Mouse (Mus musculus): ENCODE measurements around the gene Mrps21. TPM values are rescaled to one million over a fixed set of nuclear protein-coding genes. Genes with fewer than 3 reads are reported as not detected.
A peak's percentile ranks its signal among the peaks of the same experiment; 100 is the strongest.
"Not testable (repeated sequence)": the region's sequence is repeated elsewhere in the genome, so short reads cannot be mapped to it uniquely, and the experiment has no call there.

Mrps21 gene
- 37.7 and 69.0 TPM in 2 replicates for polyA plus RNA-seq (2012; rRNA removed)

DNA sequence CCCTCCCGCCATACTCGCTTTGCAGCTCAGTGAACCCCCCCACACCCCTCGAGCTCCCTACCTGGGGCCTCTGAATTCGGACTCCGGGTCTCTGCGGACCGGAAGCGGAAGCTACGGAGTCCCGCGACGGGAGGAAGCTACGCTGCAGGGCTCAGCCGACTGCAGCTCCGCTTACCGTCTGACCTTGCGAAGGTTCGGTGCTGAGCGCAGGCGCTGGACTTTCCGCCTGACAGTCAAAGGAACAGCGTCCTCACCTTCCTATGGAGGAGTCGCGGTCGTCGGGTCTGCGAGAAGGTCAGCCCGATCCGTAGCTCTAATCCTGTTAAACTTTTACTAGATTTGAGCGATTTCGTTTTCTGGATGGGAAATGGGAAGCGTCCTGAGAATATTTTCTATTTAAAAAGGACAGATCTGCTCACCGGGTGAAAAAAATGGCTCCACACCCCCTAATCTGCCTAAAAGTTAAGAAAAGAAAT is at the start of gene Mrps21:
Gene Mrps21 (minus strand): TSS at position 128 of the 476 bp plus-strand sequence.
- TF ChIP-seq POLR2A (IDR thresholded peaks at IDR 0.05; ENCODE audit: borderline replicate concordance, extremely low read depth, low read depth, low read length) (peak; percentile 92; the same call in 1 of the 2 replicates), CTCF (IDR thresholded peaks at IDR 0.05; ENCODE audit: insufficient read depth, low read length) (no peak)
- WGBS: under 1% methylated on average over 33 of the region's 33 CpGs
- Histone ChIP-seq H3K4me1 (ENCODE audit: control insufficient read depth, insufficient read depth, low read length) (peaks cover 3% of the 10 kb centered on the region), H3K4me3 (replicated peaks; ENCODE audit: extremely low read depth, low read depth, low read length) (peak within 1 kb of the TSS; percentile 74)
- peak; percentile 83 for DNase-seq

DNA sequence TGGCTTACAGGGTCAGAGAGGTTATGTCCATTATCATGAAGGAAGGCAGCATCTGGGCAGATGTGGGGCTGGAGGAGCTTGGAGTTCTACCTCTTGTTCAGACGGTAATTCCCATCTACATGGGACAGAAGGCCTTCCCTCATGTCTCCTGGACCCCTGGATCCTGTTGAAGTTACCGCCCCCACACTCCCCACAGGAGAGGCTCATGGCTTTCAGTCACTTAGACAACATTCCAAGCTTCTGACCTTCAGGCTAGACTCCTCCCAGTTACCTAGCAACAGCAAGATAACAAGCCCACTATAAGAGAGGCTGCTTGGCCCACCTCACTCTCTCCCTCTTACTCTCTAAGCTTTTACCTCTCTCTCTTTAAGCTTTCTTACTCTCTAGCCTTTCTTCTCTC is 49.2 kb upstream of the Mrps21 start:
- not testable (repeated sequence) for H3K4me3 ChIP-seq (replicated peaks; ENCODE audit: extremely low read depth, low read depth, low read length); H3K4me1 ChIP-seq (ENCODE audit: control insufficient read depth, insufficient read depth, low read length); DNase-seq
- WGBS: 68% methylated on average over 2 of the region's 2 CpGs

DNA sequence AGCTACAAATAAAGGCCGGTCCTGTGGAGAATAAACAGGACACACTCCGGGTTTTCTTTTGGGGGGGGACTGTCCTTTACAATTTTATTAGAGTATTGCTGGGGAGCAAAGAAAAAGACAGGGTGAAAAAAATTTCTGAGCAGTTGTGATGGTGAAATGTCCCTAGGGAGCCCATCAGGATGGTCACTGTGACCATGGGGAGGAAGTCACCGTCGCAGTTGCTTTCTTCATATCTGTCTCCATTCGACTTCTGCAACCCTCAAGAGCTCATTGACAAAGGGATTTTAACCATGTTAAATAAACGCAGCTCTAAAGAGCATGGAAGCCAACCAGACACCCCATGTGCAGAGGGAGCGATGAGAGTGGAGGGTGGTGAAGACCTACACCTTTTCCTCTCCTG is 45.4 kb upstream of the Mrps21 start:
- no peak overlapping the region for H3K4me3 ChIP-seq (replicated peaks; ENCODE audit: extremely low read depth, low read depth, low read length)
- no peak for DNase-seq
- TF ChIP-seq CTCF (IDR thresholded peaks at IDR 0.05; ENCODE audit: insufficient read depth, low read length) (no peak), POLR2A (IDR thresholded peaks at IDR 0.05; ENCODE audit: borderline replicate concordance, extremely low read depth, low read depth, low read length) (no peak)
- 57% methylated on average over 7 of the region's 7 CpGs for WGBS
- no peaks in the 10 kb centered on the region for H3K4me1 ChIP-seq (ENCODE audit: control insufficient read depth, insufficient read depth, low read length)

DNA sequence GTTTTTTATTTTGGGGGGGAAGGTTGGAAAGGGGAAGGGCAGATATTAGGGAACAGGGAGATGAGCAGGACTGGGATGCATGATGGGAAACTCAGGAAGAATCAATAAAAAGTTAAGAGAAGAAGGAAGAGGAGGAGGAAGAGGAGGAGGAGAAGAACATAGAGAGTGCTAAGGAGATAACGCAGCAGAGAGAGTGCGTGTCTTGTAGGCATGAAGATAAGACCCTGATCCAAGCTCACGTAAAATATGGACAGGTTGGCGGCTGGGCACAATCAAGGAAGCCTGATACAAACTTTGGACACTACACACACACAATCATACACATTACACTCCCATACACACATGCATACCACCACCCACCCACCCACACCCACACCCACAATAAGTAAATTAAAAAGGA is 43.4 kb upstream of the Mrps21 start:
- TF ChIP-seq POLR2A (IDR thresholded peaks at IDR 0.05; ENCODE audit: borderline replicate concordance, extremely low read depth, low read depth, low read length) (no peak), CTCF (IDR thresholded peaks at IDR 0.05; ENCODE audit: insufficient read depth, low read length) (no peak)
- WGBS: 88% methylated on average over 4 of the region's 4 CpGs

DNA sequence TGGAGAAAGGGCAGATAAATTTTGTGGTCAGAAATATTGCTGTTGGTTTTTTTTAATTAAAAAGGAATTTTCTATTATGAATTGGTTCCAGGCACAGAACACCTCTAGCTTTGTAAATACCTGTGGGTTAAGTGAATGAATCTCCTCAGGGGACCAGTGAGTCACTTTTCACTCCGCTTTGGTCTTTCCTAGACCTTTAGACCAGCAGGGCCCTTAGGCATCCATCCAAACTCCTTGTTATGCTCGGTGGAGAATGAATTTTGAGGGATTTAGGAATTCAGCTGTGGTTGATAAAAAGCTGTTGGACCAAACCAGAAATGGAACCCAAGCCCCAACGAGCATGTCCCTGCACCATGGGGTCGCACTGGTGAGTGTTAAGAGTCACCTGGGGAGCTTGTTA is 36.3 kb upstream of the Mrps21 start:
- DNase-seq: no peak
- Histone ChIP-seq H3K4me3 (replicated peaks; ENCODE audit: extremely low read depth, low read depth, low read length) (no peak overlapping the region), H3K4me1 (ENCODE audit: control insufficient read depth, insufficient read depth, low read length) (peaks cover 2% of the 10 kb centered on the region; the same call in 1 of the 2 replicates)
- TF ChIP-seq CTCF (IDR thresholded peaks at IDR 0.05; ENCODE audit: insufficient read depth, low read length) (no peak), POLR2A (IDR thresholded peaks at IDR 0.05; ENCODE audit: borderline replicate concordance, extremely low read depth, low read depth, low read length) (no peak)
- 48% methylated on average over 4 of the region's 4 CpGs for WGBS

More for the DNA sequence above, 43.4 kb upstream of the Mrps21 start:
- H3K4me1 ChIP-seq (ENCODE audit: control insufficient read depth, insufficient read depth, low read length): no peaks in the 10 kb centered on the region
- DNase-seq: no peak
- no peak overlapping the region for H3K4me3 ChIP-seq (replicated peaks; ENCODE audit: extremely low read depth, low read depth, low read length)

DNA sequence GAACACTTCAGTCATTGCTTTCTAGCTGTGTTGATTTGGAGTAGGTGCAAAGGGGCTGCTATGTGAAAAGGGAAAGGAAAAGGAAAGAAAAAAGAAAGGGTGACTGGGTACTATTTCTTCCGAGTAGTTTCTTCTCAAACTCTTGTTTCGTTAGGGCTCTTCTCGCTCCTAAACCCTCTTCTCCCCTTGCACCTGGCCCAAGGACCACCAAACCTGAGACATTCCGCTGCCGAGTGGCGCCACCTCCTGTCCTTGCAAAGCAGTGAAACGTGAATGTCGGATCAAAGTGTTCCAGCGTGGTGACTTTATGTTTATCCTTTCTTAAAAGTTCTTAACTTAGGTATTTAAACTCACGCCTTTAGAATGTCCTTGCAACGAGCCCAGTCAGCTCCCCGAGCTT is 35.5 kb upstream of the Mrps21 start:
- peak overlapping the region; percentile 35 for H3K4me3 ChIP-seq (replicated peaks; ENCODE audit: extremely low read depth, low read depth, low read length)
- TF ChIP-seq CTCF (IDR thresholded peaks at IDR 0.05; ENCODE audit: insufficient read depth, low read length): peak; percentile 92
- no peak for TF ChIP-seq POLR2A (IDR thresholded peaks at IDR 0.05; ENCODE audit: borderline replicate concordance, extremely low read depth, low read depth, low read length)
- under 1% methylated on average over 12 of the region's 12 CpGs for WGBS
- peak; percentile 64 for DNase-seq
- peaks cover 2% of the 10 kb centered on the region; the same call in 1 of the 2 replicates for H3K4me1 ChIP-seq (ENCODE audit: control insufficient read depth, insufficient read depth, low read length)

DNA sequence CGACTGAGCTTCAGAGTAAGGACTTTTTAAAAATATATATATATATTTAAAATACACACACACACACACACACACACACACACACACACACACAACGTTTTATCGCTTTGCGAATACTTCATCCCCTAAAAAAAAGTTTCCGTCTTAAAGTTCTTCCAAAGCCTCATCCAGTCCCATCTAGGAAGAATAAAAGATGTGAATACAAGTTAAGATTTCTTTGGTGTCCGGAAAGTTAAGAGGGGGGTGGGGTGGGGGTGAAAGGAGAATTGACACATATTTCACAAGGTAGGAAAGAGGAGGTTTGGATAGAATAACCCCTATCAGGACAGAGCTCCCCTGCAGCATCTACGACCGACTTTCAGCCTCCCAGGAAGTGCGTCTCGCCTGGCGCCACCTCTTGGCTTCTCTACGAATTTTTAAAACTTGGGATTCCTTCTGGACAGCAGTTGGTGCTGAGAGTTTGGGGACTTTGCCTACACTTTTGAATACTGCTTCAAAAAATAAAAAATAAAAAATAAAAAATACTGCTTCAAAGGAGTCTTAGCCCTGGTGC is 34.7 kb upstream of the Mrps21 start:
- Histone ChIP-seq H3K4me1 (ENCODE audit: control insufficient read depth, insufficient read depth, low read length) (peaks cover 2% of the 10 kb centered on the region; the same call in 1 of the 2 replicates), H3K4me3 (replicated peaks; ENCODE audit: extremely low read depth, low read depth, low read length) (peak overlapping the region; percentile 32)
- 0% methylated on average over 12 of the region's 12 CpGs for WGBS
- peak; percentile 48 for DNase-seq
- peak; percentile 73 for TF ChIP-seq CTCF (IDR thresholded peaks at IDR 0.05; ENCODE audit: insufficient read depth, low read length)
- no peak for TF ChIP-seq POLR2A (IDR thresholded peaks at IDR 0.05; ENCODE audit: borderline replicate concordance, extremely low read depth, low read depth, low read length)

DNA sequence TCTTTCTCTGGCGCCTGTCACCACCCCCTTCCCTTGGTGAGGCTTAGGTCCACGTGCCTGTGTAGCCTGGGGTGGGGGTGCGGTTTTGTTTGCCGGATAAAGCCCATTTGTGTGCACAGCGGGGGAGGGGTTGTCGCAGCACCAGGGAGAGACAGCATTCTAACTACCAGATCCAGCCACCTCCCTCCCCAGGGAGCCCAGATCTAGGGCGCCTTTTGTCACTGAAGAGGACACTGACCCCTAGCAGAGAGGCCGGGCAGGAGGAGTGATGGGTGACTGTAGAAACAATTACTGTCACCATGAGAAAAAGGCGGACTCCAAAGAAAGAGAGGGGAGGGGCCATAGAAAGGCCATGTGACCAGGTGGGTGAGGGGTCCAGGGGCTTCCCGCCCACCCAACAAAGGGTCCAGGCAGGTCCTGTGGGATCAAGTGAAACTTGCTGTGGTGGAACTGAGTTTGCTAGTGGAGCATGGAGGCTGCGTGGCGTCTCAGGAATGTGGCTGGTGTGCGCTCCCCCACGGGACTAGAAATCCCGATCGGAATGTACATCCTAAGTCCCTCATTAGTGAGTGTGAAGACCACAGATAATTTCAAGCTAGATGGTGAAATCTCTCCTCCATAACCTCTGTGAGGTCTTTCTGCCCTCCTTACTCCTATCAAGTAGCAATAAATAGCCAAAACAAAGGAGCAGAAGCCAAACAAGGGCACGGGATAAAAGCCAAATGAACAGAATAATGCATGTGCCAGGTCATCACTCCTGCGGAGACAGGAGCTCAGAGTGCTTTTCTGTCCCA is 34.0 kb upstream of the Mrps21 start:
- peak; percentile 36 for DNase-seq
- WGBS: under 1% methylated on average over 18 of the region's 18 CpGs

DNA sequence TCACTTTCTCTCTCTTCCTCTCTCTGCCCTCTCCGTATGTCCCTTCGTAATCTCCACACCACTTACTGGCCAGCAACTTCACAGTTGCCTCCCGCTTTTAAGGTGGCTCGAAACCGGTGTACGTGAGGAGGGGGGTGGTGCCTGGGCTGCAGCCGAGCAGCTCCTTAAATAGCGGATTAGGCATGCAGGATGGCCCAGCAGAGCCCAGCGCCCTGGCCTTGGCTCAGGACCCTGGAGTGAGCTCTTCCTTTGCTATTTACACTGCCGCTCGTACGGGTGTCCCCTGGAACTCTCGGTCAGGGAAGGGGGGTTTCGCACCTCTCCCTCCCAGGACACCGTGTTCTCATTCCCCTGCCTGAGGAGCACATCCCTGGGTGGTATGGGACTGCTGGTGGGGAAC is 33.2 kb upstream of the Mrps21 start, which contains the start of gene Car14:
Gene Car14 (minus strand): TSS at position 124 of the 400 bp plus-strand sequence.
- TF ChIP-seq POLR2A (IDR thresholded peaks at IDR 0.05; ENCODE audit: borderline replicate concordance, extremely low read depth, low read depth, low read length) (no peak), CTCF (IDR thresholded peaks at IDR 0.05; ENCODE audit: insufficient read depth, low read length) (no peak)
- 3% methylated on average over 15 of the region's 15 CpGs for WGBS
- peak within 1 kb of the TSS; percentile 53 for H3K4me3 ChIP-seq (replicated peaks; ENCODE audit: extremely low read depth, low read depth, low read length)
- H3K4me1 ChIP-seq (ENCODE audit: control insufficient read depth, insufficient read depth, low read length): peaks cover 2% of the 10 kb centered on the region; the same call in 1 of the 2 replicates
- DNase-seq: no peak

More for the DNA sequence above, 34.0 kb upstream of the Mrps21 start:
- TF ChIP-seq POLR2A (IDR thresholded peaks at IDR 0.05; ENCODE audit: borderline replicate concordance, extremely low read depth, low read depth, low read length) (peak; percentile 49; the same call in 1 of the 2 replicates), CTCF (IDR thresholded peaks at IDR 0.05; ENCODE audit: insufficient read depth, low read length) (no peak)
- H3K4me3 ChIP-seq (replicated peaks; ENCODE audit: extremely low read depth, low read depth, low read length): peak overlapping the region; percentile 40
- peaks cover 2% of the 10 kb centered on the region; the same call in 1 of the 2 replicates for H3K4me1 ChIP-seq (ENCODE audit: control insufficient read depth, insufficient read depth, low read length)

Measured in lung, adult 2 months (tissue).